Mouse (Mus musculus) olfactory bulb, adult 2 months (tissue): ENCODE measurements around the gene Ccnd3.

Experiments
- CTCF ChIP-seq: fragments of 200-500 bp; IDR thresholded peaks from 2 replicates; pipeline ENCODE4 v1.5.1; 2012; ENCODE audit warnings: low read depth, mild to moderate bottlenecking, low read length, moderate library complexity; ENCODE audit not compliant: insufficient read depth
- POLR2A ChIP-seq: fragments of 200-500 bp; IDR thresholded peaks from 2 replicates; pipeline ENCODE4 v1.6.1; 2012; ENCODE audit warnings: mild to moderate bottlenecking, low read depth, low read length, moderate library complexity; ENCODE audit not compliant: insufficient read depth

- no peak for TF ChIP-seq CTCF
- TF ChIP-seq POLR2A, result no peak
These were observed 22.1 kb downstream of the Ccnd3 start for GRCm38 (mm10) chr17:47526856-47527520.
